Mouse (Mus musculus) limb, embryonic 14.5 days (tissue): ENCODE data around the gene Timm10. TPM values are rescaled to one million over a fixed set of nuclear protein-coding genes. Genes with fewer than 3 reads are reported as not detected.

Experiments used
- ATAC-seq: fragments of 200-750 bp; cut with Nextera tagmentation; 2 replicates; pipeline ENCODE4 v1.8.0; 2017; ENCODE audit warnings: low read depth, moderate number of reproducible peaks, moderate TSS enrichment; ENCODE audit not compliant: low FRiP score
- DNase-seq: peaks from one replicate; pipeline ENCODE4 v3.0.0-alpha.2; 2015; ENCODE audit warnings: low spot score
- H3K27ac ChIP-seq: fragments of 300-500 bp; sonication (generic); replicated peaks from 2 replicates; pipeline ENCODE4 v1.5.1; 2014; ENCODE audit warnings: low read depth, mild to moderate bottlenecking, low read length, moderate library complexity, mixed read lengths
- H3K27me3 ChIP-seq: fragments of 300-500 bp; sonication (generic); 2 replicates; pipeline ENCODE4 v1.6.1; 2014; ENCODE audit warnings: low read length, mixed read lengths; ENCODE audit not compliant: control insufficient read depth, insufficient read depth
- H3K36me3 ChIP-seq: fragments of 300-500 bp; sonication (generic); 2 replicates; pipeline ENCODE4 v1.6.1; 2014; ENCODE audit warnings: mild to moderate bottlenecking, low read length, moderate library complexity, mixed read lengths; ENCODE audit not compliant: control insufficient read depth, insufficient read depth
- H3K4me1 ChIP-seq: fragments of 300-500 bp; sonication (generic); 2 replicates; pipeline ENCODE4 v1.6.1; 2014; ENCODE audit warnings: antibody characterized with exemption, low read length, mixed read lengths; ENCODE audit not compliant: control insufficient read depth, insufficient read depth
- H3K4me2 ChIP-seq: fragments of 300-500 bp; sonication (generic); replicated peaks from 2 replicates; pipeline ENCODE4 v1.6.1; 2014; ENCODE audit warnings: low read depth, mild to moderate bottlenecking, low read length, moderate library complexity; ENCODE audit not compliant: severe bottlenecking
- H3K4me3 ChIP-seq: fragments of 300-500 bp; sonication (generic); replicated peaks from 2 replicates; pipeline ENCODE4 v1.5.1; 2014; ENCODE audit warnings: low read length
- H3K9ac ChIP-seq: fragments of 300-500 bp; sonication (generic); 2 replicates; pipeline ENCODE4 v1.6.1; 2014; ENCODE audit warnings: mild to moderate bottlenecking, low read depth, low read length, moderate library complexity; ENCODE audit not compliant: severe bottlenecking
- H3K9me3 ChIP-seq: fragments of 300-500 bp; sonication (generic); 2 replicates; pipeline ENCODE4 v1.6.1; 2016; ENCODE audit warnings: low read length; ENCODE audit not compliant: control insufficient read depth
- POLR2A ChIP-seq: fragments of 200-500 bp; IDR thresholded peaks from 2 replicates; pipeline ENCODE4 v1.8.0; 2012; ENCODE audit warnings: inconsistent platforms, mild to moderate bottlenecking, moderate library complexity, borderline replicate concordance; ENCODE audit not compliant: insufficient read depth, insufficient read length; ENCODE audit errors: extremely low read depth
- WGBS: fragments of 180-500 bp; shearing (Covaris S2); extraction: QIAGEN DNeasy Blood & Tissue Kit; methylation state at CpG from one replicate; pipeline ENCODE4 v1.1.7; 2014; 5-methylcytosine and 5-hydroxymethylcytosine counted together
- polyA plus RNA-seq, 2 experiments: library from polyadenylated mRNA; depleted of rRNA in 1 of 2; stranded (reverse) in 1 of 2; unstranded in 1 of 2; fragments of >200 nt; fragmentation: Nextera tagmentation in 1 of 2; extraction: Ambion mirVana in 1 of 2; gene quantifications; 2 replicates each; pipeline versions ENCODE4 v1.2.1 to v1.2.3; 2012 to 2014

Timm10 gene
- polyA plus RNA-seq, 2 experiments, result 58.4 to 59.7 TPM

GRCm38 (mm10) chr2:84838993-84839980 is 12.5 kb downstream of the Timm10 start:
- Histone ChIP-seq H3K4me1 (peaks cover 20% of the 10 kb centered on the region), H3K4me2 (peak overlapping the region; percentile 80), H3K9me3 (no peaks in the 10 kb centered on the region), H3K36me3 (no peaks in the 10 kb centered on the region; the same call in 1 of the 2 replicates), H3K9ac (peak overlapping the region; percentile 75), H3K4me3 (peak overlapping the region; percentile 66), H3K27ac (peak overlapping the region; percentile 83), H3K27me3 (no peaks in the 10 kb centered on the region)
- ATAC-seq (peak; percentile 24; the same call in 1 of the 2 replicates), DNase-seq (peak; percentile 59)
- TF ChIP-seq POLR2A, result no peak
- under 1% methylated on average over 47 of the region's 47 CpGs for WGBS

GRCm38 (mm10) chr2:84840016-84840747 is 13.4 kb downstream of the Timm10 start:
- peaks cover 4% of the 10 kb centered on the region for H3K36me3 ChIP-seq
- H3K4me1 ChIP-seq, result peaks cover 20% of the 10 kb centered on the region
- H3K9ac ChIP-seq, result peak overlapping the region; percentile 75
- peak overlapping the region; percentile 80 for H3K4me2 ChIP-seq
- ATAC-seq (peak; percentile 89), DNase-seq (peak; percentile 81)
- TF ChIP-seq POLR2A, result peak; percentile 55; the same call in 1 of the 2 replicates
- H3K27ac ChIP-seq, result peak overlapping the region; percentile 83
- WGBS, result under 1% methylated on average over 54 of the region's 54 CpGs
- peak overlapping the region; percentile 66 for H3K4me3 ChIP-seq
- no peaks in the 10 kb centered on the region for H3K27me3 ChIP-seq
- no peaks in the 10 kb centered on the region for H3K9me3 ChIP-seq

GRCm38 (mm10) chr2:84840748-84841563 is 14.2 kb downstream of the Timm10 start:
- 6% methylated on average over 14 of the region's 17 CpGs for WGBS
- DNase-seq (no peak), ATAC-seq (peak; percentile 19; the same call in 1 of the 2 replicates)
- Histone ChIP-seq H3K36me3 (peaks cover 4% of the 10 kb centered on the region), H3K4me2 (peak overlapping the region; percentile 80), H3K9ac (peak overlapping the region; percentile 75), H3K4me3 (peak overlapping the region; percentile 66), H3K27ac (peak overlapping the region; percentile 83), H3K27me3 (no peaks in the 10 kb centered on the region), H3K9me3 (no peaks in the 10 kb centered on the region), H3K4me1 (peaks cover 20% of the 10 kb centered on the region)
- TF ChIP-seq POLR2A, result no peak

GRCm38 (mm10) chr2:84841905-84842304 is 15.1 kb downstream of the Timm10 start:
- ATAC-seq, result no peak
- no peaks in the 10 kb centered on the region for H3K9me3 ChIP-seq
- H3K27me3 ChIP-seq, result no peaks in the 10 kb centered on the region
- no peak overlapping the region for H3K9ac ChIP-seq
- TF ChIP-seq POLR2A, result no peak
- DNase-seq, result no peak
- no peak overlapping the region for H3K4me3 ChIP-seq
- peaks cover 4% of the 10 kb centered on the region for H3K36me3 ChIP-seq
- H3K4me1 ChIP-seq, result peaks cover 20% of the 10 kb centered on the region
- no peak overlapping the region for H3K27ac ChIP-seq
- no peak overlapping the region for H3K4me2 ChIP-seq
